Mouse (Mus musculus) adrenal gland, postnatal 36 days (tissue): ENCODE measurements at regions not wholly inside any gene's neighbourhood (a gene's known extent, or its start where the extent isn't known, plus 50 kb on each side); places are given as distances from the start of the nearest gene placed in this dataset.

Experiments
- DNase-seq, 2 experiments: peaks; one replicate each; pipeline ENCODE4 v3.0.0; 2021; ENCODE audit warnings: mixed read lengths in 1 of 2

GRCm38 (mm10) chr1:133549816-133550215 lies 60.3 kb downstream of the Snrpe start:
- DNase-seq: no peak

- DNase-seq: no peak
Measured at GRCm38 (mm10) chr1:133548971-133549370, 61.1 kb downstream of the Snrpe start.

GRCm38 (mm10) chr1:133547541-133547940 lies 62.5 kb downstream of the Snrpe start:
- DNase-seq: no peak

GRCm38 (mm10) chr1:133544996-133545395 lies 65.1 kb downstream of the Snrpe start:
- no peak for DNase-seq

GRCm38 (mm10) chr1:133543751-133544150 lies 66.3 kb downstream of the Snrpe start:
- DNase-seq: no peak

- DNase-seq: no peak
Measured at GRCm38 (mm10) chr1:133541996-133542775, 67.9 kb downstream of the Snrpe start.

- no peak for DNase-seq
Measured at GRCm38 (mm10) chr1:133530698-133531097, 79.4 kb downstream of the Snrpe start.

- DNase-seq: no peak
Measured at GRCm38 (mm10) chr1:133529817-133530216, 80.3 kb downstream of the Snrpe start.

GRCm38 (mm10) chr1:133527651-133528385 lies 82.3 kb downstream of the Snrpe start:
- no peak for DNase-seq

GRCm38 (mm10) chr1:133522825-133523224 lies 87.3 kb downstream of the Snrpe start:
- DNase-seq: no peak

- no peak for DNase-seq
Measured at GRCm38 (mm10) chr1:133520652-133521051, 89.4 kb downstream of the Snrpe start.

GRCm38 (mm10) chr1:133517020-133517419 lies 92.8 kb upstream of the Sox13 start:
- DNase-seq: no peak

GRCm38 (mm10) chr1:133504116-133504515 lies 79.9 kb upstream of the Sox13 start:
- no peak for DNase-seq

- DNase-seq: no peak
Measured at GRCm38 (mm10) chr1:133503336-133503735, 79.2 kb upstream of the Sox13 start.

GRCm38 (mm10) chr1:133501016-133501415 lies 76.8 kb upstream of the Sox13 start:
- DNase-seq: no peak

GRCm38 (mm10) chr1:133492986-133493741 lies 69.0 kb upstream of the Sox13 start:
- DNase-seq: peak; percentile 49 to 69

- DNase-seq: peak in 1 of 2 experiments; percentile 12
Measured at GRCm38 (mm10) chr1:133492291-133492985, 68.3 kb upstream of the Sox13 start.

GRCm38 (mm10) chr1:133491857-133492290 lies 67.7 kb upstream of the Sox13 start:
- DNase-seq: peak in 1 of 2 experiments; percentile 3

- no peak for DNase-seq
Measured at GRCm38 (mm10) chr1:133487171-133487901, 63.2 kb upstream of the Sox13 start.

- DNase-seq: peak in 1 of 2 experiments; percentile 7
Measured at GRCm38 (mm10) chr1:133486370-133486769, 62.2 kb upstream of the Sox13 start.

- no peak for DNase-seq
Measured at GRCm38 (mm10) chr1:133482891-133483290, 58.7 kb upstream of the Sox13 start.
